Mouse (Mus musculus): ENCODE measurements around the gene Trappc13.

Gene Trappc13

DNA sequence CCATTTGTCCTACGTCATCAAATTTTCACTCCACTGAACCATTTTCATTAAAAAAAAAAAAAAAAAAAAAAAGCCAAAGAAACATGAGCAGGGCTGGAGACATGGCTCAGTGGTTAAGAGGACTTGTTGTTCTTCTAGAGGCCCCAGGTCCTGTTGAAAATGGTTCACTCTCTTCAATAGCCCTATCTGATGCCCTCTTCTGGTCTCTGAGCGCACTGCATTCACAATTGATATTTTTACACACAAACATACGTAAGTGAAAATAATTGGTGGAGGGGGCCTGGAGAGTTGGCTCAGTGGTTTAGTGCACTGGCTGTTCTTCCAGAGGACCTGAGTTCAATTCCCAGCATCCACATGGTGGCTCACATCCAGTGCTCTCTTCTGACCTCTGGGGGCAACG, 64.5 kb downstream of the Trappc13 start:
- no peak for DNase-seq

DNA sequence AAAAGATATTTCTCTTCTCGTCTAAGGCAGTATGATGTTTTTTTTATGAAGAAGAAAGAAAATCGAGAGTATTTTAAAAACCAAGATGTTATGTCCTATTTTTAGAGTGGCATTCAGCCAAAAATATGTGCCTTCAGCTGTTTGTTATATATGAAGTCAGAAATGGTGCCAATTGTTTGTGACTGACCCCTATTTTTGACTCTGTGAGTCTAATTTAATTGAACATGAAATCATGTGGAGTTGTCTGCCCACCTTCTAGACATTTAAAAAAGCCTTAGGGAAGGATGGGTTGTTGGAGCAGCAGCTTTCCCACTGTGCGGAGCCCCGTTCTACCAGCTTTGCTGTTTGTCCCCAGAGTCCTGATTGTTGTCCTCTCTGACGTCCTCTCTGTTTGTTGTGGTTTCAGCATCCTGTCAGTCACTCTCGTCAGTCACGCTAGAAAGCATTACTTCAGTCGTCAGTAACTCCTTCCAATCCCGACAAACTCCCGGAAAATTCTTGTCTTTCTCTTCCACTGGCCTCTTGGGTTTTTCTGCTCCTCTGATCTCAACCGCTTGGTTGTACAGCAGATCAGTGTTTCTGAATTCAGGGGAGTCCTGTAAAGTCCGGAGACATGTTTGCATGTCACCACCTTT, 65.9 kb downstream of the Trappc13 start:
- DNase-seq, result no peak

DNA sequence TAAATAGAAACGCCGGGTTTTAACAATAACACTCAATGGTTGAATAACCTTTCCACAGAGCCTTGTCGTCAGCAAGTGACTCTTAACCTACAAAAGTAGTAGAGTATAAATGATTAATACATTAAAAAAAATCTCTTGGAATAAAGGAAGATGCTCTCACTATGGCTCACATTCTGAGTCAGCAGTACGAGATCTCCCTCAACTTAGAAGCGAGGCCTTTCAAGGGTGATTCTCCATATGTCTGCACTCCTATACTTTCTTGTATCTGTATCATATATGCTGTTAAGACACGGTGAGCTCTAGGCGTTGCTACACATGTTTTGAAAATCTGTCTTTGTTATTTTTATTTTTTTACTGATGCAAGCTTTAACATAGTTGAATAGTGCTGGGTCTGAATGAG, 67.7 kb downstream of the Trappc13 start:
- no peak for DNase-seq

DNA sequence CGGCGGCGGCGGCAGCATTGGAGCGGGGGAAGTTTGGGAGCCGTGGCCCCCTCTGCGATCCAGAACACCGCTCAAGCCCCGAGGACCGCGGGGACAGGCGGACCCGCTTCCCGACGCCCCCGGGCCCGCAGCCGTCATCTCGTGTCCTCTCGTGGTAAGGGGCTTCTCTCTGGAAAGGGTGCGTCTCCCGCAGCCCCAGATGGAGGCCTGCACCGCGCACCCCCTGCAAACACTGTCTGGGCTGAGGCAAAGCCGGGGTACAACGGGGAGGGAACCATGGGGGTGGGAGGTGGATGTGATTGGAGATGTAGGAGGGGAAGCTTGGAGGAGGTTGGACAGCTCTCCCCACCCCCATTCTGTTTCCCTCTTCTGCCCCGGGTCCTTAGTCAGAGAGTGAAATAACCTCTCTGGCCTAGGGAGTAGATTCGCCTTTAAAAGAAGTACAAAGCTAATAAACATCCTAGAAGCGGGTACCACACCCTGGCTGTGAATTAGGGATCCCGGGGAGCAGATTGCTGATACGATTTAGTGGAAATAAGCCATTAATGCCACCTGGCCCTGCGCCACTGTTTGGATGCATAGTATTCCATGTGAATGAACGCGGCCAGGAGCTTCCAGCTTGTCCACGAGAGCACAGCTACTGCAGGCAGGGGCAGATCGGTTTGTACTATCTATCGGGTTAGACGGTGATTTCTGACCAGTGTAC, 68.3 kb downstream of the Trappc13 start:
- DNase-seq, result peak; percentile 61

DNA sequence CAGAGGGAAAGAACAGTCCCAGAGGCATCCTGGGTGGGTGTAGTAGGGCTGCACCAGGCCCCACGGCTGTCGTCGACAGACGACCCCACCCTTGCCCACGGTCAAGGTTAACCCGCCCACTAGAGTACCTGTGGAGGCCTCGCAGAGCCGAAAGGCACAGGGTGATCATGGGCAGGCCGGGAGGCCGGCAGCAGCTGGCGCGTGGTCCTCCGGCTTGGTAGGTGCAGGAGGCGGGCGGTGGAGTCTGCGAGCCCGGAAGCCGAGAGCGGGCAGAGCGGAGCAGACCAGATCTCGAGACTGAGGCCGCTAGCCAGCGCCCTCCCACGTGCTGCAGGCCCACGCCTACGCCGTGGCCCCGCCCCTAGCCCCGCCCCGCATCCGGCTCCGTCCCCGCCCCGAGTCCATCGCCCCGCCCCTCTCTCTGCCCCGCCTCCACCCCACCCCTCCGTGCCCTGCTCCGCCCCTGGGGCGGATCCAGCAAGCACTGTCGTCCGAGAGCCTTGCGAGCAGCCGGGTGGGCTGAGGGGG, 68.9 kb downstream of the Trappc13 start, which contains the start of the genes Nln and Sgtb:
TSS of gene Nln (minus strand) at position 327 of the 528 bp plus-strand sequence.
TSS of gene Sgtb (plus strand) at position 454 of the 528 bp plus-strand sequence.
- DNase-seq, result peak; percentile 89

DNA sequence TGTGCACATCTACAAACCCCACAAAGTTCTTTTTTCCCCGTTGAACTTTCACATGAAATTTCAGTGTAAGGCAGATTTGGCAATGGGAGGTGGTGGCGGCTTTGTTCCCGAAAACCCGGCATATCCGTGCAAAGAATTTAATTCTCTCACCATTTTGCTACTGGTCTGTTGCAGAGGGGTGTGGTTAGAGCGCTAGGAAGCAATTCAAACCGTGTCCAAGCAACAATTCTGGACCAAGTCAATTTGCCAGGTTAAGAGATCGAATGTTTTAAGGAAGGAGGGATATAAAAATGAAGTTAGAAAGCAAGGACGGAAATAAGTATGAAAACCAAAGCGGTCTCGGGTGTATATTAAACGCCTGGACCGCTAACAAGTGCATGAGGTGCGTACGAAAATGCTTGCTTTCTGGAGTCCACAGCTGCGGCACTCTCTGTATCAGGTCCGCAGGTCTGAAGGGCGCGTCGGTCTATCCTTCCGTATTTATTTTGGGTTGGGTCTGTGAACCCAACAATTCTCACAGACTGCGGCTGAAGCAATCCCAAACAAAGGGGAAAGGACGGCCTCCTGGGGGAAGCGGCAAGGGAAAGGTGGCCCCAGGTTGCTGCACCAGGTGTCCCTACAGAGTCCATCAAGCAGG, 69.5 kb downstream of the Trappc13 start:
- DNase-seq, result peak; percentile 24

DNA sequence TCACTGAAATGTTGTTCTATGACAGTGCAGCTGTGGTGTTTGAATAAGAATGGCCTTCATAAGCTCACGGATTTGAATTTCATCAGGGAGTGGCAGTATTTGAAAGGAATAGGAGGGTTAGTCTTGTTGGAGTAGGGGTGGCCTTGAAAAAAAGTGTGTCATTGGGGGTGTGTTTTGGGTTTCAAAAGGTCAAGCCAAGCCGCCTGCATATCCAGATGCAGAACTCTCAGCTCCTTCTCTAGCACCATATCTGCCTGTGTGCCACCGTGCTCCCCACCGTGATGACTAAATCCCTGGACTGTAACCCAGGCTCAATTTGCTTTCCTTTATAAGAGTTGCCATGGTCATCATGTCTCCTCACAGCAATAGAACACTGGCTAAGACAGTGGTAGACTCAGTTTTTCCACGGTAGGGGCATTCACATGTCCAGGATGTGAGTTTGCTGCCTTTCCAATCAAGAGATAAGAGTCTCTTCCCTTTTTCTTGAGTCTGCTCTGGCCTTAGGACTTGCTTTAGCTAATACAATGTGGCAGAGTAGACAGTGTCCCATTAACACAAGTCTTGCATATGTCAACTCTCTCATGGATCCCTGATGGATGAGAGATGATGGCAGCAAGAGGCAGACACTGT, 76.5 kb downstream of the Trappc13 start:
- DNase-seq, result no peak

DNA sequence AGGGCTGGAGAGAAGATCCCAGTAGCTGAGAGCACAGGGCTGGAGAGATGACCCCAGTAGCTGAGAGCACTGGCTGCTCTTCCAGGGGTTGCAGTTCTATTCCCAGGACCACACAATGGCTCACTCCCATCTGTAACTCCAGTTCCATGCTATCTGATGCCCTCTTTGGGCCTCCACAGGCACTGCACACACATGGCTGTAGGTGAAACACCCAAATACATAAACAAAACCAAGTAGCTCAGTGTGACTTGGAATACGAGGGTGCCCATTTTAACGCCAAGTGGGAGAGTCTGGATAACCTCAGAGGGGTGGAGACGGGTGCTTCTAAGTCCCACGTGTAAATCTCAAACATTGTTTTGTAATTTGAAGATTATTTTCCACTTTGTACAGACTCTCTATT, 77.9 kb downstream of the Trappc13 start:
- no peak for DNase-seq

DNA sequence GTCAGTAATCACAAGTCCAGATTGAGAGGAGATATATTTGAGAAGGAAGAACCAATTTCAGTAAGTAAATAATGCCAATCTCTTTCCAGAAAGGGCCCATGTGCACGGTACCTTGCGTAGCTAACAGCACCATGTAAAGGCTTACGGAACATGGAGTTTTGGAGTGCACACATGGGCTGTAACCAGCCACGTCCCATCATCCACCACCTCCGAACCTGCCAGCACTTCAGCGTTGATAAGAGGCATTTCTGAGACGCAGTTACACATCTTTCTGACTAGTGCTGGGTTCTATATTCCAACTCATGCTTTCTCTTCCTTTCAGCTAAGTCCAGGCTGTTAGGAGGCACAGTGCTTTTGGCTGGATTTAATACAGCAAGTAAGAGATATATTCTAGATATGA, 81.1 kb downstream of the Trappc13 start:
- DNase-seq, result peak; percentile 32

DNA sequence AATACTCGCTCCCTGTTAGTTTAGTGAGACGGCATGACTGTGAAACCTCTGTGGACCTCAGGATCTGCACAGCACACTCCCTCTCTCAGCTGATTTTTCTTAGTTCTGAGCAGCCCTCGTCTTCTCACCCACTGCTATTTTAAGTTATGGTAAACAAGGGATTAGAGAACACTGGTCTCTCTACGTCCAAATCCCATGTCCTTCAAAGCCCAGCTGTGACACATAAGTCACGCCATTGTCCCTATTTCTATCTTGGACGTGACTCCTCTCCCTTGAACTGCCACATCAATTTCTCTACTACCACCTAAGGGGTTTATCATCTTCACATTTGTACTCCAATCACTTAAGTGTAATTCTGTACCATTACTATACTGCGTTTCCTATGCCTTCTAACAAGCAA, 82.3 kb downstream of the Trappc13 start:
- no peak for DNase-seq

DNA sequence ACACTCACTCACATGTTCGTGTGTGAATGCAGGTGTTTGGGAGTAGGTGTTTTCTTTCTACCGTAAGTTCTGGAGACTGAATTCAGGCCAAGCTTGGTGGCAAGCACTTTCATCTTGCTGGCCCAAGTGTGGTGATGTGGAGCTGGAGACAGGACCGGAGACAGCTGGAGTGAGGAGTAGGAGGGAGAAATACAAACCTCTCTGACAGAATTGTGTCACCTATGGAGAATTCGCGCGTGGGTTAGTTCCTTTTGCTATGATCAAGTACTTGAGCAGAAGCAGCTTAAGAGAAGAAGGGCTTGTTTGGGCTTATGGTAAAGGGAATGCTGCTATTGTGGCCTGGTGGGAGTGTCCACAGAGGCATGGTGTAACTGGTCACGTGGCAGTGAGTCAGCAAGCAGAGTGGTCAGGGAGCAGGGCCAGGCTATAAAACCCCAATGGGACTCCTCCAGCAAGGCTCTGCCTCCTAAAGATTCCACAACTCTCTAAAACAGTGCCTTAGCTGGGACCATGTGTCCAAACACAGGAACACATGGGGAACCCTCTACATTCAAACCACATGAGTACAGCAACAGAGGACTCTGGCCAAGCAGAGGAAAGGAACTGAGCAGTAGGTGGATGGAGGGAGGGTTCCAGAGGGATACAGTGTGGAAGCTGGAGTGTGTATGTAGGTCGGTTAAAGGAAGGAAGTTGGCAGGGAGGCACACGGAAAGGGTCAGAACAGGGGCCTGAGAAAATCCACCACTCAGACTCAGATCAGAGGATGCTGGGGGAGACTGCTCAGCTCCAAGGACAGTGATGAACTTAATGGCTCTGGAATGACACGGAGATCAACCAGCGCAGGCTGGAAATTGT, 83.5 kb downstream of the Trappc13 start:
- DNase-seq, result peak; percentile 29

All from lung, postnatal 10 days (tissue).